Mouse (Mus musculus) megakaryocyte, embryonic 14.5 days (primary cell): ENCODE results near the gene Ablim2.

Experiments used
- FLI1 ChIP-seq: IDR thresholded peaks from 2 replicates; pipeline ENCODE4 v1.6.1; 2012; ENCODE audit warnings: low read length, inconsistent platforms, mixed read lengths
- GATA1 ChIP-seq: IDR thresholded peaks from 3 replicates; pipeline ENCODE4 v1.6.1; 2012; ENCODE audit warnings: mixed read lengths, low read length, inconsistent platforms, borderline replicate concordance

GRCm38 (mm10) chr5:35804685-35805084 is 47.0 kb downstream of the Ablim2 start:
- TF ChIP-seq GATA1 = no peak
- TF ChIP-seq FLI1 = no peak
